Mouse (Mus musculus): ENCODE data around the gene Laptm5. TPM values are rescaled to one million over a fixed set of nuclear protein-coding genes. Genes with fewer than 3 reads are reported as not detected.

Laptm5 gene
- polyA plus RNA-seq, 1 experiment from 2014 or later, result 91.2 TPM

DNA sequence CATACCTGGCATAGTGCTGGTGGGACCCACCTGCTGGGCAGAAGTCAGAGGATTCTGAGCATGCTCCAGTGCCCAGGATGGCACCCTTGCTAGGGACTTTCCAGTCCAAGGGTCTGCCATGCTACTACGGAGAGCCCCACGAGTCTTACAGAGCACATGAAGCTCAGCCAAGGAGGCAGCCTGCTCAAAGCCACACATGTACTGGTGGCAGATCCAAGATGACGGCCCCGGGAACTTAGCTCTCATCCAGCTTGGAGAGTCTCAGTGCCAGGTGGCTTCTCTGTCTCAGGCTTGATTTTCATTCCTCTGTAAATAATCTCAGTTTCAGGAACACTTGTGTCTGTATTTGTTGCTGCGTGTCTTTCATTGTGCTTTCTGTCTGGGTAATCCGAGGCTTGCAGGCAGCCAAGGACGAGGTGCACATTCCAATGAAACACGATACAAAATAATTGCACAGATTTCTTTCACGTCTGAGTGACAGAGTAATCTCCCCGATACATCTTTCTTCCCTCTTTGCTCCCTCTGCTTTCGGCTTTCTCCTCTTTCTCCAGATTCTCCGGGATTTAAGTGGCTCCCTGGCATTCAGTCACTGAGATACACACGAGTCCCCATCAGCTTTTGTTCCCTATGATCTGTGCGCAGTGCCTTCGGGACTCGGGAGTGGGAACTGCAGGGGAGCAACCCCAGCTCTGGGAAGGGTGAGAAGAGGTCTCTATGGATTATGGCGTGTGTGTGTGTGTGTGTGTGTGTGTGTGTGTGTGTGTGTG is 71.7 kb downstream of the Laptm5 start:
- H3K27ac ChIP-seq (ENCODE audit: low read length), result no peak overlapping the region
- no peak overlapping the region for H3K4me2 ChIP-seq (ENCODE audit: low read depth, low read length)
- H3K9ac ChIP-seq (ENCODE audit: low read depth, low read length), result no peak overlapping the region
- H3K4me1 ChIP-seq (ENCODE audit: control insufficient read depth, low read depth, low read length), result no peaks in the 10 kb centered on the region
- H3K9me3 ChIP-seq (replicated peaks; ENCODE audit: control insufficient read depth, low read length), result no peaks in the 10 kb centered on the region
- no peaks in the 10 kb centered on the region for H3K36me3 ChIP-seq (ENCODE audit: control insufficient read depth, insufficient read depth)
- no peaks in the 10 kb centered on the region for H3K27me3 ChIP-seq (ENCODE audit: control insufficient read depth, insufficient read depth, low read depth, low read length)
- ATAC-seq (ENCODE audit: low read depth), result no peak
- WGBS (ENCODE audit: insufficient replicate concordance), result 55% methylated on average over 17 of the region's 17 CpGs
- H3K4me3 ChIP-seq (ENCODE audit: low read depth, low read length), result no peak overlapping the region

Other genes with a start within 250 kb of the Laptm5 start
- 33.5 and 35.7 TPM in 2 replicates for gene Pum1, start 249.8 kb upstream of the Laptm5 start, polyA plus RNA-seq (2015; fragmentation: Nextera tagmentation; extraction: Ambion mirVana)
- gene Sdc3, start 120.6 kb upstream of the Laptm5 start, polyA plus RNA-seq (2015; fragmentation: Nextera tagmentation; extraction: Ambion mirVana), result 9.5 and 12.3 TPM in 2 replicates
- 0.04 TPM in 1 of 2 replicates, not detected in the other for gene Matn1, start 31.3 kb downstream of the Laptm5 start, polyA plus RNA-seq (2015; fragmentation: Nextera tagmentation; extraction: Ambion mirVana)

All from liver, embryonic 16.5 days (tissue).